Mouse (Mus musculus): ENCODE measurements around the gene Col20a1. TPM values are rescaled to one million over a fixed set of nuclear protein-coding genes. Genes with fewer than 3 reads are reported as not detected.

Gene Col20a1
- polyA plus RNA-seq, 1 experiment, result 2.8 TPM

DNA sequence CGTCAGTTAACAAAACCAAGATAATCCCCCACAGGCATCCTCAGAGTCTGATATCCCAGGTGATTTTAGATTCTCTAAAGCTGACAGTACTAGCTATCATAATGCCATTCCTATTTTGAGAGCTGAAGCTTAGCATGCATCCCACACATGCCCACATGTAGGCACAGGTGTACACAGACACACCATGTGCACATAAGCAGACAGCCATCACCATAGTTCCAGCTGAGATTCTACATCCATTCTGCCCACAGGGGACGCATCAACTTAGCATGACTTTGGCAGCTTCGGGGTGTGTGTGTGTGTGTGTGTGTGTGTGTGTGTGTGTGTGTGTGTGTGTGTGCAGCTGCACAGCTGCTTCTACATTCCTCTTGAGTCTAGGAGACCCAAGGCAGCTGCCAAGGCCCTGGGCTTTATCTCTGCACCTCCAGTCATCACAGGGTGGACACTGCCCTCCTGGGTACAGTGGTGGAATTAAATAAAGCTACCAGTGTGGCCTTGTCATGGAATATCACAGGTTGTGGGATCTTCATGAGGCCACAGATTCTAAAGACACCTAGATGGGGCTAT is 2.1 kb downstream of the Col20a1 start:
- peaks cover 3% of the 10 kb centered on the region for H3K4me1 ChIP-seq (ENCODE audit: control insufficient read depth, insufficient read depth, low read length)
- no peak overlapping the region for H3K27ac ChIP-seq (ENCODE audit: insufficient read depth, low read length)
- TF ChIP-seq POLR2A (IDR thresholded peaks at IDR 0.05; ENCODE audit: extremely low read depth, insufficient read depth, low read length), result no peak
- TF ChIP-seq CTCF (IDR thresholded peaks at IDR 0.05; ENCODE audit: extremely low read depth, insufficient read depth, low read length), result no peak
- H3K4me3 ChIP-seq (ENCODE audit: insufficient read depth, low read length), result no peak overlapping the region

- TF ChIP-seq POLR2A (IDR thresholded peaks at IDR 0.05; ENCODE audit: extremely low read depth, insufficient read depth, low read length) (no peak), CTCF (IDR thresholded peaks at IDR 0.05; ENCODE audit: extremely low read depth, insufficient read depth, low read length) (no peak)
- Histone ChIP-seq H3K4me1 (ENCODE audit: control insufficient read depth, insufficient read depth, low read length) (peaks cover 3% of the 10 kb centered on the region), H3K27ac (ENCODE audit: insufficient read depth, low read length) (no peak overlapping the region), H3K4me3 (ENCODE audit: insufficient read depth, low read length) (no peak overlapping the region)
These were observed 2.6 kb downstream of the Col20a1 start for GRCm38 (mm10) chr2:180988948-180989347.

GRCm38 (mm10) chr2:180990347-180990746 is 4.0 kb downstream of the Col20a1 start:
- no peak overlapping the region for H3K4me3 ChIP-seq (ENCODE audit: insufficient read depth, low read length)
- TF ChIP-seq CTCF (IDR thresholded peaks at IDR 0.05; ENCODE audit: extremely low read depth, insufficient read depth, low read length), result no peak
- no peak for TF ChIP-seq POLR2A (IDR thresholded peaks at IDR 0.05; ENCODE audit: extremely low read depth, insufficient read depth, low read length)
- peaks cover 3% of the 10 kb centered on the region for H3K4me1 ChIP-seq (ENCODE audit: control insufficient read depth, insufficient read depth, low read length)
- H3K27ac ChIP-seq (ENCODE audit: insufficient read depth, low read length), result no peak overlapping the region

GRCm38 (mm10) chr2:180994360-180994759 is 8.0 kb downstream of the Col20a1 start:
- H3K4me3 ChIP-seq (ENCODE audit: insufficient read depth, low read length), result no peak overlapping the region
- peaks cover 2% of the 10 kb centered on the region; the same call in 1 of the 2 replicates for H3K4me1 ChIP-seq (ENCODE audit: control insufficient read depth, insufficient read depth, low read length)
- TF ChIP-seq POLR2A (IDR thresholded peaks at IDR 0.05; ENCODE audit: extremely low read depth, insufficient read depth, low read length) (no peak), CTCF (IDR thresholded peaks at IDR 0.05; ENCODE audit: extremely low read depth, insufficient read depth, low read length) (no peak)
- H3K27ac ChIP-seq (ENCODE audit: insufficient read depth, low read length), result no peak overlapping the region

DNA sequence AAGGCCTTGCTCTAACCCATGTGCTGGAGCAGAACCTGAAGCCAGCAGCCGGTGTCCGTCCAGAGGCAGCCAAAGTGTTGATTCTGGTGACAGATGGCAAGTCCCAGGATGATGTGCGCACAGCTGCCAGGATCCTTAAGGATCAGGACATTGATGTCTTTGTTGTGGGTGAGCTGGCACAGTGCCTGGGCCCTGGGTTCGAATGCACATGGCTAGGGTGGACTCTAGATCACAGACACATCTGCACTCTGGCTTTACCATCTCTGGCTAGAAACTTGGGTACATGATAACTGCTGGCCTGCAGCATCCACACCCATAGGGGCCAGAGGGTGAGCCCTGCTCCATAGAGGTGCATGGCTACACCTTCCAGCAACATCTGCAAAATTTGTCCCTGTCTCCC is 9.1 kb downstream of the Col20a1 start:
- Histone ChIP-seq H3K27ac (ENCODE audit: insufficient read depth, low read length) (no peak overlapping the region), H3K4me3 (ENCODE audit: insufficient read depth, low read length) (no peak overlapping the region), H3K4me1 (ENCODE audit: control insufficient read depth, insufficient read depth, low read length) (peaks cover 1% of the 10 kb centered on the region; the same call in 1 of the 2 replicates)
- TF ChIP-seq CTCF (IDR thresholded peaks at IDR 0.05; ENCODE audit: extremely low read depth, insufficient read depth, low read length) (no peak), POLR2A (IDR thresholded peaks at IDR 0.05; ENCODE audit: extremely low read depth, insufficient read depth, low read length) (no peak)

DNA sequence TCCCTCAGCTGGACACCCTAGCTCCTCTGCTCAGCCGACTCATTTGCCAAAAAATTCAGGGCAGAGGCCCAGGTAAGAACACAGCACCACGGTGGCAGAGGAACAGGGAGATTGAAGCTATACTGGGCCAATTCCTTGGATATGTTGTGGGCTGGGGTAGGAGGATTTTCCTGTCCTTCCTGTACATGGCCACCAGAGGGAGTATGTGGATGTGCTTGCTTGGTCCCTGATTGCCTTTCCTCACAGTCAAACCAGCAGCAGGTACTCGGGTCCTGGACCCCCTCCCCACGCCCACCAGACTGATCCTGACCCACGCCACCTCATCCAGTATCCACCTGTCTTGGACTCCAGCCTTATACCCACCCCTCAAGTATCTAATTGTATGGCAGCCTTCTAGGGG is 10.1 kb downstream of the Col20a1 start:
- no peaks in the 10 kb centered on the region for H3K4me1 ChIP-seq (ENCODE audit: control insufficient read depth, insufficient read depth, low read length)
- TF ChIP-seq CTCF (IDR thresholded peaks at IDR 0.05; ENCODE audit: extremely low read depth, insufficient read depth, low read length), result peak; percentile 89
- no peak for TF ChIP-seq POLR2A (IDR thresholded peaks at IDR 0.05; ENCODE audit: extremely low read depth, insufficient read depth, low read length)
- H3K4me3 ChIP-seq (ENCODE audit: insufficient read depth, low read length), result no peak overlapping the region
- no peak overlapping the region for H3K27ac ChIP-seq (ENCODE audit: insufficient read depth, low read length)

DNA sequence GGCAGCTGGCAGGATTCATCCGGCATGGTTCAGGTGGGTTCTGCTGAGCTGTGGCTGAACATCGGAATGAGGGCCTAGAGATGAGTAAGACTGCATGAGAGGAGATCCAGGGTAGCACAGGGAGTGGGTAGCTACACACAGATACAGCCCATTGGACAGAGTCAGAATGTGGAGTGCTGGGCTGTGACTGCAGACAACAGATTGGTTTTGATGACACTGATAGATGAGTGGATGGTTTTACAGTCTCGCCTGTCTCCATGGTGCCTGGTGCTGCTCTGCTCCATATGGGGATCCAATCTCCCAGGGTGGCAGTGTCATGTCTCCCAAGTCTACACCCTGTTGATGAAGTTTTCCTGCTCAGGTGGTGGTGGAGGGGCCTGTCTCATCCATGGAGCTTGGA is 10.6 kb downstream of the Col20a1 start:
- TF ChIP-seq CTCF (IDR thresholded peaks at IDR 0.05; ENCODE audit: extremely low read depth, insufficient read depth, low read length) (no peak), POLR2A (IDR thresholded peaks at IDR 0.05; ENCODE audit: extremely low read depth, insufficient read depth, low read length) (no peak)

DNA sequence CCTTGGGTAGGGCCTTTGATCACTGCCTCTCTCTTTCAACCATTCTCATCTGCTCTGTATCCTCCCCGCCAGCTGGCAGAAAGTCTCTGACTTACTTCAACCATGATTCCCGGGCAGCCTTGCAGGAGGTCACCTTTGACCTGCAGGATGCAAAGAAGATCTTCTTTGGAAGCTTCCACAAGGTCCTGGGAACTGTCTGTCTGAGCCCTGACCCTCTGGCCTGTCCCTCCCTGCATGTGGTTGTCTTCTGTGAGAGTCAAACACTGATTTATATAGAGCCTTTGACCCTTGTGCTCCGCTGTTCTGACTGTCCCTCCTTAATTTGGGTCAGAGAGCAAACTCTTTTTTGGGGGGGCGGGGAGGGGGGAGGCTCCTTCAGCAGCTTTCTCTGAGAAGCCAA is 20.7 kb downstream of the Col20a1 start:
- Histone ChIP-seq H3K4me1 (ENCODE audit: control insufficient read depth, insufficient read depth, low read length) (no peaks in the 10 kb centered on the region), H3K4me3 (ENCODE audit: insufficient read depth, low read length) (no peak overlapping the region), H3K27ac (ENCODE audit: insufficient read depth, low read length) (no peak overlapping the region)
- no peak for TF ChIP-seq POLR2A (IDR thresholded peaks at IDR 0.05; ENCODE audit: extremely low read depth, insufficient read depth, low read length)
- TF ChIP-seq CTCF (IDR thresholded peaks at IDR 0.05; ENCODE audit: extremely low read depth, insufficient read depth, low read length), result no peak

More for the DNA sequence above, 10.6 kb downstream of the Col20a1 start:
- no peak overlapping the region for H3K4me3 ChIP-seq (ENCODE audit: insufficient read depth, low read length)
- H3K27ac ChIP-seq (ENCODE audit: insufficient read depth, low read length), result no peak overlapping the region
- H3K4me1 ChIP-seq (ENCODE audit: control insufficient read depth, insufficient read depth, low read length), result no peaks in the 10 kb centered on the region

DNA sequence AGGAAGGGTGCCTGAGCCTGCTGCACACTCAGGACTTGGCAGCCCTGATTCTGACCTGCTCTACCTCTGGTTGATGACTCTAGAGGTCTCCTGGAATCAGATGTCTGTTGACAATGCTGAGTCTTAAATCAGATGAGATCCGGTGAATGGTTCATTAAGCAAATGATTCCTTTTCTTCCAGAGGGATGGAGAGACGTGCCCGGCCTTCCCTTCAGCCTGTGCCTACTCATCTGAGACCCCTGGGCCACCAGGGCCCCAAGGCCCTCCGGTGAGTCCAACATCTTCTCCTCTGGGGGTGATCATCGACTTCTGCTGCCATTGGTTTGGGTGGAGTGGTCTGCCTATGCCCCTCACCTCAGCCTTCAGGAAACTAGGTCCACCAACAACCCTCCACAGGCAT is 22.0 kb downstream of the Col20a1 start:
- no peak overlapping the region for H3K27ac ChIP-seq (ENCODE audit: insufficient read depth, low read length)
- H3K4me1 ChIP-seq (ENCODE audit: control insufficient read depth, insufficient read depth, low read length), result no peaks in the 10 kb centered on the region
- H3K4me3 ChIP-seq (ENCODE audit: insufficient read depth, low read length), result no peak overlapping the region
- TF ChIP-seq POLR2A (IDR thresholded peaks at IDR 0.05; ENCODE audit: extremely low read depth, insufficient read depth, low read length), result no peak

- H3K4me1 ChIP-seq (ENCODE audit: control insufficient read depth, insufficient read depth, low read length), result peaks cover 2% of the 10 kb centered on the region
- TF ChIP-seq CTCF (IDR thresholded peaks at IDR 0.05; ENCODE audit: extremely low read depth, insufficient read depth, low read length), result 0 out of 2 replicates have a peak, but pooled peaks have one; percentile 2
- TF ChIP-seq POLR2A (IDR thresholded peaks at IDR 0.05; ENCODE audit: extremely low read depth, insufficient read depth, low read length), result no peak
These were observed 45.1 kb downstream of the Col20a1 start for GRCm38 (mm10) chr2:181031406-181031934.

More at GRCm38 (mm10) chr2:181031406-181031934, 45.1 kb downstream of the Col20a1 start:
- 0 out of 2 replicates have a peak overlapping the region, but pooled peaks have one; percentile 18 for H3K27ac ChIP-seq (ENCODE audit: insufficient read depth, low read length)
- no peak overlapping the region for H3K4me3 ChIP-seq (ENCODE audit: insufficient read depth, low read length)
